Mouse (Mus musculus) liver, embryonic 11.5 days (tissue): ENCODE data around the gene Methig1. TPM values are rescaled to one million over a fixed set of nuclear protein-coding genes. Genes with fewer than 3 reads are reported as not detected.
"Not testable (repeated sequence)": the region's sequence is repeated elsewhere in the genome, so short reads cannot be mapped to it uniquely, and the experiment has no call there.

ENCODE experiments used
- ATAC-seq: fragments of 200-750 bp; cut with Nextera tagmentation; replicated peaks from 2 replicates; pipeline ENCODE4 v1.8.0; 2017; ENCODE audit warnings: moderate number of reproducible peaks, mild to moderate bottlenecking, moderate TSS enrichment, moderate library complexity; ENCODE audit not compliant: low FRiP score
- DNase-seq: peaks from one replicate; pipeline ENCODE4 v3.0.0-alpha.2; 2017; ENCODE audit warnings: low spot score
- H3K27ac ChIP-seq: fragments of 300-500 bp; sonication (generic); 2 replicates; pipeline ENCODE4 v1.5.1; 2014; ENCODE audit warnings: mild to moderate bottlenecking, low read depth, low read length, control low read depth
- H3K27me3 ChIP-seq: fragments of 300-500 bp; sonication (generic); replicated peaks from 2 replicates; pipeline ENCODE4 v1.6.1; 2014; ENCODE audit warnings: low read length, mixed read lengths; ENCODE audit not compliant: control insufficient read depth, insufficient read depth
- H3K36me3 ChIP-seq: fragments of 300-500 bp; sonication (generic); 2 replicates; pipeline ENCODE4 v1.6.1; 2014; ENCODE audit warnings: mild to moderate bottlenecking, low read length, moderate library complexity, mixed read lengths; ENCODE audit not compliant: control insufficient read depth, insufficient read depth
- H3K4me1 ChIP-seq: fragments of 300-500 bp; sonication (generic); replicated peaks from 2 replicates; pipeline ENCODE4 v1.6.1; 2014; ENCODE audit warnings: low read length, mixed read lengths; ENCODE audit not compliant: control insufficient read depth, insufficient read depth
- H3K4me2 ChIP-seq: fragments of 300-500 bp; sonication (generic); 2 replicates; pipeline ENCODE4 v1.6.1; 2014; ENCODE audit warnings: mild to moderate bottlenecking, control low read depth, moderate library complexity
- H3K4me3 ChIP-seq: fragments of 300-500 bp; sonication (generic); 2 replicates; pipeline ENCODE4 v1.5.1; 2014; ENCODE audit warnings: low read depth, low read length, control low read depth
- H3K9ac ChIP-seq: fragments of 300-500 bp; sonication (generic); 2 replicates; pipeline ENCODE4 v1.6.1; 2014; ENCODE audit warnings: low read depth, low read length, control low read depth
- H3K9me3 ChIP-seq: fragments of 300-500 bp; sonication (generic); 2 replicates; pipeline ENCODE4 v1.6.1; 2016; ENCODE audit warnings: low read length, inconsistent platforms, mixed read lengths; ENCODE audit not compliant: control insufficient read depth
- WGBS: fragments of 180-500 bp; shearing (Covaris S2); extraction: QIAGEN DNeasy Blood & Tissue Kit; methylation state at CpG from one replicate; pipeline ENCODE4 v1.1.7; 2014; 5-methylcytosine and 5-hydroxymethylcytosine counted together
- polyA plus RNA-seq: library from polyadenylated mRNA; unstranded; fragments of >200 nt; fragmentation: Nextera tagmentation; extraction: Ambion mirVana; gene quantifications from 2 replicates; pipeline ENCODE4 v1.2.1, GENCODE M21; 2014

Gene Methig1
- polyA plus RNA-seq, 1 experiment from 2014 or later = not detected

DNA sequence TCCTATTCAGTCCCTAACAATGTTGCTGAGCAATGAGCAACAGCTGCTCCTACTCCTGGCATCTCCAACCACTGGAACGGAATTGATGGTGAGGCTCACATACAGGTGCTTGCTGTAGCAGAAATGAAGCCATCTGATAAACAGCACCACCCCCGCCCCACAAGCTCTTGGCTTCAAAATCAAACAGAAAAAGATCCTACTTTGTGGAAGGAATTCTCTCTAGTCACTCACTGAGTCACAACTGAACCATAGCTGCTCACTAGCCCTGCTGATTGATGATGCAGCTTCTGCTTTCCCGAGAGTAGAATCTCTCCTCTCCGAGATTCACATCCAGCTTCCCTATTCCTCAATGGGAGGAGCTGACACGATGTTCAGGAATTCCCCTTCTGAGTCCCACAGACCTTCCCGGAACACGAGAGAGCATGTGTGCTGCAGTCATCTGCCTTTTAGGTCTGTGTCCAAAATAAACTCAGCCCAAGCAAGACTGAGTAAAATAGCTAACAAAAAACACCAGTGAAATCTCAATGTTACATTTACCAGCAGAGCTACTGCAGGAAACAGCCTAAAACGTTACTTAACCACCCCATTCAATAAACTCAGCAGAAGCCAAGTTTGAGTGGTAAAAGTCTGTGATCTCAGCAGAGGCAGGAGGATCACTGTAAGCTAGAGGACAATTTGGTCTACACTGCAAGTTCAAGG is 68.3 kb downstream of the Methig1 start:
- DNase-seq (no peak), ATAC-seq (no peak)
- no peaks in the 10 kb centered on the region for H3K36me3 ChIP-seq
- peak overlapping the region; percentile 99 for H3K27ac ChIP-seq
- peaks cover 55% of the 10 kb centered on the region for H3K4me1 ChIP-seq
- peak overlapping the region; percentile 100 for H3K4me3 ChIP-seq
- H3K4me2 ChIP-seq = peak overlapping the region; percentile 100
- no peaks in the 10 kb centered on the region for H3K9me3 ChIP-seq
- H3K27me3 ChIP-seq = peaks cover 13% of the 10 kb centered on the region
- H3K9ac ChIP-seq = peak overlapping the region; percentile 98
- WGBS = 17% methylated on average over 8 of the region's 8 CpGs

DNA sequence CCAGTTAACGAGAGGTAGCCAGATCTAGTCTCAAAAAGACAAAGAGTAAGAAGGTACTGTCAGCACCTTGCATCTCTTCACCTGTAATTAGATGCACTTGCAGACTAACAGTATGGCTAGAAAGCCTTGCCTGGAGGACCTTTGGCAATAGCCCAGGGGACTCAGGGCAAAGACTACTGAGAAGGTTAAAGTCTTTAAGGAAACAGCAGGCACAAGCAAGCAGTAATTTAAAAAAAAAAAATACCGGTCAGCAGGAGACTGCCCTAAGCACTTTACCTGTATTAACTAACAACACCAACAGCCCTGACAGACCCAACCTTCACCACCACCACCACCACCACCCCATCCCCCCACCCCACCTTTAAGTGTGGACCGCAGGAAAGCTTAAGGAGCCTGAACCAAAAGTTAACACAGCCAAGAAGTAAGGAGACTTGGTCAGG is 68.8 kb downstream of the Methig1 start, which contains the start of gene Gm5475:
Gene Gm5475 (plus strand): TSS at position 390 of the 440 bp plus-strand sequence.
- peak within 1 kb of the TSS; percentile 100 for H3K4me3 ChIP-seq
- peaks cover 51% of the 10 kb centered on the region for H3K4me1 ChIP-seq
- WGBS = 22% methylated on average over 3 of the region's 3 CpGs
- H3K36me3 ChIP-seq, H3K9me3 ChIP-seq, DNase-seq, ATAC-seq: not testable (repeated sequence)
- H3K27me3 ChIP-seq = peaks cover 13% of the 10 kb centered on the region
- H3K27ac ChIP-seq = peak within 1 kb of the TSS; percentile 99
- H3K4me2 ChIP-seq = peak within 1 kb of the TSS; percentile 100
- peak within 1 kb of the TSS; percentile 98 for H3K9ac ChIP-seq

DNA sequence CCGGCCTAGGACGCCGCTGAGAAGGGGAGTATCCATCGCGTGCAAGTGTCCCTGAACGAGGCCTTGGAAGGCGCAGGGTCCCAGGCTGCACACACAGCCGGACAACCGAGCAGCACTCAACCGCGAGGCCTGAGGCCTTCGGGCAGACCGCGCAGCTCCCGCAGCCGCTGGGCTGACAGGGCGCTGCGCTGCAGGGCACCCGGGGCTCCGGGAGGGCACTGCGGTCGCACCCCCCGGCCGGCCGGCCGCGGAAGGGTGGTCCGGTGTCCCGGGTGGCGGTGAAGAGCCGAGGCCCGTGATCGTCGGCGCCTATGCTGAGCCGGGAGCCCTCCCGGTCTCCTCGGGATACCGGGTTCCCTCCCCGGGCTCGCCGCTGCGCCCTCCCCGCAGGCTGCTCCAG is 69.5 kb downstream of the Methig1 start:
- under 1% methylated on average over 42 of the region's 44 CpGs for WGBS
- peaks cover 46% of the 10 kb centered on the region for H3K4me1 ChIP-seq
- ATAC-seq = no peak
- peak overlapping the region; percentile 98 for H3K9ac ChIP-seq
- H3K27me3 ChIP-seq = peaks cover 13% of the 10 kb centered on the region
- H3K27ac ChIP-seq = peak overlapping the region; percentile 99
- H3K4me3 ChIP-seq = peak overlapping the region; percentile 100
- H3K4me2 ChIP-seq = peak overlapping the region; percentile 100
- no peaks in the 10 kb centered on the region for H3K9me3 ChIP-seq
- no peaks in the 10 kb centered on the region for H3K36me3 ChIP-seq
- DNase-seq = no peak

DNA sequence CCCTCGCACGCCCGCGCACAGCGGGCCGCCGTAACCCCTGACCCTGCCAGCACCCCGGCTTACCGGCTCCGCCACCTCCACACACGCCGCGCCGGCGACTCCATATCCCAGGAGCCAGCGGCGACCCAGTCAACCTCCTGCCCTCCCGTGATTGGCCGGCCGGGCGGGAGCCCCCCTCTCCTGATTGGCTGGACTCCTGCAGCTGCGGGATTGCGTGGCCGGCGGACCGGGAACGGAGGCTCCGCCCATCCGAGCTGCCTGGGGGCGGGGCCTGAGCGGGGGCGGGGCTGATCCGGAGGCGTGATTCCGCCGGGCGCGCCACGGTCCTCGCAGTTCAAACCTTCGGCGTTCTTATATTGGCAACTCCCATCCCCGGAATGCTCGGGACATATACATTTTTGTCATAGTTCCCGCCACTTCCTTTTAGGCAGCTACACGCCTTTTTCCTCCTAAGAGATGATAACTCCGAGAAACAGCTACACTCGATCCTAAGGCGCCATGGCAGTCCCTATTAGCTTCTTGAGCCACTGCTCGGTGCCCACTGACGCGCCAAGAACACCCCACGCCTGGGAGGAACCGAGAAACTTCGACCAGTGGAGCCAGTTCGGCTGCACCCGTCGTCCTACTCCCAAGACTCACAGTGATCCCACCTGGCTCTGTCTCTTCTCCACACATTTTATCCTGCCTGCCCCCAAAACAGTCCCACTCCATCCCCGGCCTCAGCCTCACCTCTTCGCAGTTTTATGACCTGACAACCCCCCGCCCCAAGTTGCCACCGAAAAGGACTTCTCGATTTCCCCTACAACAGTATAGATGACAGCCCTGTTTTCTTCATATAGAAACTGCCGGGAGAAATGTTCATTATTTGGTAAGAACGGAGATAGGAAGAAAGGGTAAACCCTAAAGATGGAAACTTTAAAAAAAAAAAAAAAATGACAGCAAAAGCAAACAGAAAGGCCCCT is 70.2 kb downstream of the Methig1 start:
- peaks cover 13% of the 10 kb centered on the region for H3K27me3 ChIP-seq
- H3K4me1 ChIP-seq = peaks cover 39% of the 10 kb centered on the region
- no peaks in the 10 kb centered on the region for H3K36me3 ChIP-seq
- DNase-seq (peak; percentile 98), ATAC-seq (peak; percentile 88)
- under 1% methylated on average over 62 of the region's 65 CpGs for WGBS
- peak overlapping the region; percentile 100 for H3K4me3 ChIP-seq
- H3K4me2 ChIP-seq = peak overlapping the region; percentile 100
- H3K9ac ChIP-seq = peak overlapping the region; percentile 98
- H3K9me3 ChIP-seq = no peaks in the 10 kb centered on the region
- H3K27ac ChIP-seq = peak overlapping the region; percentile 99

DNA sequence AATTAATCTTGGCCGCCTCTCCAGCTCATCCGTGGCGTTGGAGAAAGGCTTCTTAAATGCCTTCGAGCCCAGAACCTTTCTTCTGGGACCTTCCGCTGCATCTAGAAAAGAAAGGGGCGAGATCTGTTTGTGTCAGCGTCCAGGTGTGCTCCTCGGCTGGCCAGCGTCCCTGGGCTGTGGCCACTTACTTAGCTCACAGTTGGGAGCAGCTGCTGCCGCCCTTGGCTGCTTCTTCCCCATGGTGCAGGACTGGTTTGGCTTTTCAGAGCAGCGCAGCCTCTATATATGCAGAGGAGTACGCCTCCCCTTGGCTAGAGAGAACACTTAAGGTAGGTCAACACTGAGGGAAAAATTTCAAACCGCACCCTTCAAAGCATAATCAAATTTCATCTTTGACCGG is 71.0 kb downstream of the Methig1 start:
- peak overlapping the region; percentile 100 for H3K4me3 ChIP-seq
- no peaks in the 10 kb centered on the region for H3K9me3 ChIP-seq
- DNase-seq = no peak
- no peaks in the 10 kb centered on the region for H3K36me3 ChIP-seq
- no peak overlapping the region for H3K27ac ChIP-seq
- 5% methylated on average over 14 of the region's 14 CpGs for WGBS
- H3K27me3 ChIP-seq = peaks cover 13% of the 10 kb centered on the region
- peak overlapping the region; percentile 100 for H3K4me2 ChIP-seq
- H3K9ac ChIP-seq = peak overlapping the region; percentile 66
- H3K4me1 ChIP-seq = peaks cover 32% of the 10 kb centered on the region
- ATAC-seq = no peak

DNA sequence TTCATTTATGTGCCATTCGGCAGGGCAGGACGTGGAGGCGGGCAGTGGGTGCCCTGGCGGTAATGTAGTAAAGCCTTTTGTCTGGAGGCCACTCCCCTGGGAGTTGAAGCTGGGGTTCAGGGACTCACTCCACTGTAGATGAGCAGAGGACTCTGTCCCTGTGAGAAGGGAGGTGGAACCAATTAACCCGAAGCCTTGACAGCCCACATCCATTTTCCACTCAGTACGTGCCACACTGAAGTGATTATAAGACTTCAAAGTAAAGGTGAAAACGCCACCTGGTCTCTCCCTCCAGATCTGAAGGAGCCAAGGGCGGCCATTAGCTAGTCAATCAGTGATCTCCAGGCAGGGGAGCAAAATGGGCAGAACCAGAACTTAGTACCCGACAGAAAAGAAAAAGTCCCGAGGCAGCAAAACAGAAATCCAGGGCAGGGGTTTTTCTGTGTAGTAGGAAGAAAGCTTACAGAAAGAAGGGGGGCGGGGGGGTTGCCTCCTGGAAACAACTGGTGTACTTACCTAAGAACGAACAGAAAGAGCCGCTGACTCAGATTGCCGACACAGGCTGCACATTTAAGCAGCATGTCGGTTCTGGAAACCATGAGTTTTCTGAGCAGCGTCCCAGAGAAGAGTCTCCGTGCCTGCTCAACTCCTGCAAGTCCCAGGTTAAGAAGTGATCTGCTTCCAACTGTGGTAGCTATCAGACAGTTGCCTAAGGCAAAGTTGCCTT is 71.6 kb downstream of the Methig1 start, which contains the start of gene Slc11a2:
Gene Slc11a2 (minus strand): TSS at position 677 of the 727 bp plus-strand sequence.
- no peak for DNase-seq
- H3K4me3 ChIP-seq = peak within 1 kb of the TSS; percentile 100
- H3K9ac ChIP-seq = peak within 1 kb of the TSS; percentile 66
- ATAC-seq = no peak
- no peak within 1 kb of the TSS for H3K27ac ChIP-seq
- H3K9me3 ChIP-seq = no peaks in the 10 kb centered on the region
- H3K4me2 ChIP-seq = peak within 1 kb of the TSS; percentile 100
- peaks cover 13% of the 10 kb centered on the region for H3K27me3 ChIP-seq
- H3K36me3 ChIP-seq = no peaks in the 10 kb centered on the region
- WGBS = 31% methylated on average over 17 of the region's 17 CpGs
- peaks cover 26% of the 10 kb centered on the region for H3K4me1 ChIP-seq

DNA sequence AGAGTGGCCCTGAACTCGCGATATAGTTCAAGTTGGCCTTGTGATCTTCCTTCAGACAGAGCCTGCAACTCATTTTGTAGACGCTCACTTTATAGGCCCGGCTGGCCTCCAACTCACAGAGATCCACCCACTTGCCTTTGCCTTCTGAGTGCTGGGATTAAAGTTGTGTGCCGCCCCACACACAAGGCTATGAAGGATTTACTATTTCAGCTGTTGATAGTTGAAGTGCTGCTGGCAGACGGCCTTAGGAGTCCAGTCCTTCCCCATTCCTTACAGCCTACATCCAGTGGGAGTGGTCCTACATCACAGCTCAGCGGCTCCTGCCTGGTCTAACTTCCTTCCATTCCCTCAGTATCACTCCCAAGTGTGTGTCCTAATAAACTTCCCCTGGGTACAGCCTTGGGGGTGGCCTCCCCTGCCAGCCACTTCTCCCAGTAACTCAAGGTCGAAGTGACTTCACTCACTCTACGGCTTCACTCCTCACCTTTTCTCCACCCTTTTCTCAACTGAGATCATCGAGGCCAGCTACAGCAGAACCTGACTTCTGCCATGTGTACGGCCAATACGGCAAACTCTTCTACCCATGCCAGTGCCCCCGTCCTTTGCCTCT is 75.5 kb downstream of the Methig1 start:
- Histone ChIP-seq H3K27me3 (peaks cover 13% of the 10 kb centered on the region), H3K4me3 (no peak overlapping the region), H3K9me3 (no peaks in the 10 kb centered on the region), H3K27ac (no peak overlapping the region), H3K9ac (no peak overlapping the region), H3K36me3 (no peaks in the 10 kb centered on the region), H3K4me2 (no peak overlapping the region), H3K4me1 (peaks cover 11% of the 10 kb centered on the region)
- WGBS = 79% methylated on average over 13 of the region's 13 CpGs
- DNase-seq (no peak), ATAC-seq (no peak)
